Mouse (Mus musculus): ENCODE data around the gene Dagla. TPM values are rescaled to one million over a fixed set of nuclear protein-coding genes. Genes with fewer than 3 reads are reported as not detected.
A peak's percentile ranks its signal among the peaks of the same experiment; 100 is the strongest.

Dagla gene
- total RNA-seq, 2 experiments from 2014 or later, result 7.2 to 8.6 TPM

DNA sequence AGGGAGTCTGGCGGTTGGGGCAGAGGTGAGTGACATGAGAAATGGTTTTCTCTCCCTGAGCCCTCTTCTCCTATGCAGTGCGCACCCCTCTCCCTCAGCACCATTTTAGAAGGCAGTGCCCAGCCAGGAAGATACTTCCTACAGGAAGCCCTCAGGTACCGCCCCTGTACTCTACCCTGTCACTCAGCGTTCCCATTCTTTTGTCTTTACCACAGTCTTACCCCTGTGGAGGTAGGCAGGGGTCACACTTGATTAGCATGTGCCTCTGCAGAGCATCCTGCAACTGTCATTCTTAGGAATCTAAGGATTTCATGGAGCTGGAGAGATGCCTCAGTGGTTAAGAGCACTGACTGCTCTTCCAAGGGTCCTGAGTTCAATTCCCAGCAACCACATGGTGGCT is 81.1 kb downstream of the Dagla start:
- DNase-seq, result no peak
- TF ChIP-seq CTCF (IDR thresholded peaks at IDR 0.05), result no peak
- Histone ChIP-seq H3K4me3 (no peak overlapping the region), H3K27ac (no peak overlapping the region)
- intact Hi-C loops (cut with DNase I), result no loop called here

DNA sequence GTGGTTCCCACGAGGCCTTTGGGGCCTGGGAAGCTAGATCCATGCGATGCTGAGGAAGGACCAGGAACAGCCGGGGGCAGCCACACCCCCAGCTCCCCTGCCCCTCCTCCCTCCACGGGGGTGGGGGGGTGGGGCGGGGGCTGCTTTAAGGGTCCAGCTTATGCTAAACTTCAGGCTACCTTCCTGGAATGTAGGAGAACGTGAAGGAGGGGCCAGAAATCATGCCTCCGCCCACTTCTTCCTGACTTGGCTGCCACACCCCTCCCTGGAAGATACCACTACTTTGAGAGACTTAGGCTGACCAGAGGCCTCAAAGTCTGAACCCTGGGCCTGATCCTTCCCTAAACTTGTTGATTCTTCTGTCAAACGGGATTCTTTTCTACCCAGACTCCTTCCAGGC is 82.0 kb downstream of the Dagla start:
- intact Hi-C loops (cut with DNase I), result no loop called here
- no peak for DNase-seq
- no peak overlapping the region for H3K27ac ChIP-seq
- H3K4me3 ChIP-seq, result no peak overlapping the region
- TF ChIP-seq CTCF (IDR thresholded peaks at IDR 0.05), result no peak

DNA sequence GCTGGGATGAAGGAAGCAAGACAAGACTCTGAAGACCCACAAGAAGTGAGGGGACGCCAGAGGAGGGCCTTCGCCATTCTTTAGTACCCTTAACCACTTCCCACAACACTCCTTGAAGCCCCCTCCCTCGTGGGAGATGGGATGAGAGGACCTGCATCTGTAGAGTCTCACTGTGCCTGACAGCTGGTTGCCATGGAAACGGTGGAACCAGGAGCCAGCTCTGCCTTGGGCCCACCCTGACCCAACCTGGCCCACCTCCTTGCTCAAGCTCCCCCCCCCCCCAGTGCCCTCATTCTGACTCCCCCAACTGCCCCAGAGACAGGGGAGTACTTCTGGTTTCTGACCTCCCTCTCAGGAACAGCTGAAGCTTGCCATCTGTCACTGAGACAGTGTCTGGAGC is 83.1 kb downstream of the Dagla start:
- no peak for TF ChIP-seq CTCF (IDR thresholded peaks at IDR 0.05)
- Histone ChIP-seq H3K4me3 (no peak overlapping the region), H3K27ac (no peak overlapping the region)
- intact Hi-C loops (cut with DNase I), result no loop called here
- no peak for DNase-seq

DNA sequence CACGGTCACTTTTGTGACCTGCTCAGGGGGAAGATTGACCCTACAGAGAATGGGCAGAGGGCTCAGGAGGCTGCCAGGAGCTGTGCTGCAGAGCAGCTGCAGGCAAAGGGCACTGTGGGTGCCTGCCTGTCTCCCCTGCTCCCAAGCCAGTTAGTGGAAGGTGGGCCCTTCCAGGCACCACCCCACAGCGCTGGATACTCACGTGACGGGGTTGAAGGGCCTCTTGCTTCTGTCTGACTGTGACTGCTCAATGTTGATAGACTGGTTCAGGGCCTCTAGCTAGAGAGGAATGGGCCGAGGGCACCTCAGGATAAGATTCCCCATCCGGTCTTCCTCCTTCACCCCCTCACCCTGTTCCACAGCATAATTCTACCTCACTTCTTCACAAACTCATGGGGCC is 85.1 kb downstream of the Dagla start:
- Histone ChIP-seq H3K4me3 (no peak overlapping the region), H3K27ac (no peak overlapping the region)
- TF ChIP-seq CTCF (IDR thresholded peaks at IDR 0.05), result no peak
- intact Hi-C loops (cut with DNase I), result no loop called here
- no peak for DNase-seq

DNA sequence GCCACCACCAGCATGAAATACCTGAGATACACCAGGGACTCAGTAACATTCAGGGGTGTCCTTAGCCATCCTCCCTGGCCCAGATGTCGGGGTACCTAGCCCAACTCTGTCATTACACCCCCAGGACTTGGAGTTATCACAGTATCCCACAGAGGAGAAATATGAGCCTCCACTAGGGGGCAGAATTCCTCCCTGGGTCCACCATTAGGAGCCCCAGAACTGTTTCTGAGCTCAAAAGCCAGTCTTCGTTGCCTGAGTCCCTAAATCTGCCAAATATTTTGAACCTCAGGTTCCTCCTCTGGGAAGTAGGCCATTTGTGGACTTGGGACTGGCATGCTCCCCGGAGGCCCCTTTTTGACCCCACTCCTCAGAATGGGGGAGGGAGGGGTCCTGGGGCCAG is 85.6 kb downstream of the Dagla start:
- intact Hi-C loops (cut with DNase I), result no loop called here
- H3K27ac ChIP-seq, result no peak overlapping the region
- peak; percentile 49 for DNase-seq
- TF ChIP-seq CTCF (IDR thresholded peaks at IDR 0.05), result peak; percentile 74
- H3K4me3 ChIP-seq, result no peak overlapping the region

DNA sequence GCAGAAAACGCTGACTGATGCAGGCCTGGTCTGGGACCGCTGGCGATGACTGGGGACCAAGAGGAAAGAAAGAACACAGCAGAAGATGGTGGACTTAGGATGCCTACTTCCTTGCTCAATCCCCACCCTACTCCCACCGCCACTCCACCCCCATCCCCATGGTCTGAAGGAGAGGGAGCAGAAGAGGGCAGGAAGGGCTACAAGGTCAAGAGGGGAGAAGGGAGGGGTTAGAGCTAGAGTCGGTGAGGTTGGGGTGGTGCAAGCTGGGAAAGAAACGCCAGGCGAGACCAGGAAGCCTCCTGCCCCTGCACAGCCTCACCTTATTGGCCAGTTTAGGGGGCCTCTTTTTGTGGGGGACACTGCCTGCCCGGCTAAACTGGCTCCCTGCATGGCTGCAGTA is 88.6 kb downstream of the Dagla start:
- H3K27ac ChIP-seq, result no peak overlapping the region
- intact Hi-C loops (cut with DNase I), result no loop called here
- TF ChIP-seq CTCF (IDR thresholded peaks at IDR 0.05), result no peak
- no peak overlapping the region for H3K4me3 ChIP-seq
- no peak for DNase-seq

DNA sequence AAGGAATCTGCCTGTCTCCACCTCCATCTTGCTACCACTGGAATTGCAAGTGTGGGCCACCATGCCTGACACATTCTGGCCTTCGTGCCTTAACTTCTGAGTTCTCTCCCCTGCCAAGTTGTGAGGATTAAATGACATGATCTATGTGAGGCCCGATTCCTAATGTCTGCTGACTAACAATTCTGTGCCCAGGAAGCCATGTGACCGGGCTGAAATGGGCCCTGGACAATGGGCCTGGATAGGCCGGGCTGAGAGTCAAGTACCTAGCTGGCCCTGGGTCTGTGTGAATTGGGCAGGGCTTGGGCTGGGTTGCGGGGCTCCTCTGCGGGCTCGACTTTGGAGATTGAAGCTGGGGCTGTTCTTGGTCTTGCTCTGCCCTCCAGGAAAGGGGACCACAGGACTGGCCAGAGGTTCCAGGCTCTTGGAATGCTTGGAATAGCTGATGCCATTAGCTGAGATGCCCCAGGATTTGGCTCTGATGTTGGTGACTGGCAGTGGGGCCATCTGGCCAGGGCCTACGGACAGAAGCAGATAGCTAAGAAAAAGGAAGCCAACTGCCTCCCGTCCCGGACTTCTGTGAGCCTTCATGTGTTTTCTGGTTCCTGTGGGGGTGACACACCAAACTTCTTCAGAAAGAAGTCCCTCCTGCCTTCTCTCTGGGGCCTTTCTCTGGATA is 90.7 kb downstream of the Dagla start:
- no peak for TF ChIP-seq CTCF (IDR thresholded peaks at IDR 0.05)

DNA sequence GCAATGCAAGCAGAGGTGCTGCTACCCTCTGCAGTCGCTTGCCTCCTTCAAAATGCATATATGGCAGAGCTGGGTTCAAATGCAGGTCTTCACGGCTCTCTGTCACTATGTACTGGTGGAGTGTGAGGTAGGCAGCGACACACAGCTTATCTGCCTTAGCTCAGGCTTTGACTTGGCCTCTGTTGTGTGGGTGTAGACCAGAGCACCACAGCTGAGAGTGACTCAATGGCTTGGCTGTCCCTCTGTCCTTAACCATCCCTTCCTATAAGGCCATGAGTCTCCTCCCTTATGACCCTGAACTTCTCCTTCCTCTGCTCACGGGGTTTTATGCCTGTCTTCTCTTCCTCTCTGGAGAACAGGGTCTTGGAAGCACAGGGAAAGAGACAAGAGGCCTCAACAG is 93.8 kb downstream of the Dagla start:
- intact Hi-C loops (cut with DNase I), result no loop called here
- TF ChIP-seq CTCF (IDR thresholded peaks at IDR 0.05), result no peak

More for the DNA sequence above, 90.7 kb downstream of the Dagla start:
- peak; percentile 40 for DNase-seq
- Histone ChIP-seq H3K4me3 (no peak overlapping the region), H3K27ac (no peak overlapping the region)
- intact Hi-C loops (cut with DNase I), result no loop called here

DNA sequence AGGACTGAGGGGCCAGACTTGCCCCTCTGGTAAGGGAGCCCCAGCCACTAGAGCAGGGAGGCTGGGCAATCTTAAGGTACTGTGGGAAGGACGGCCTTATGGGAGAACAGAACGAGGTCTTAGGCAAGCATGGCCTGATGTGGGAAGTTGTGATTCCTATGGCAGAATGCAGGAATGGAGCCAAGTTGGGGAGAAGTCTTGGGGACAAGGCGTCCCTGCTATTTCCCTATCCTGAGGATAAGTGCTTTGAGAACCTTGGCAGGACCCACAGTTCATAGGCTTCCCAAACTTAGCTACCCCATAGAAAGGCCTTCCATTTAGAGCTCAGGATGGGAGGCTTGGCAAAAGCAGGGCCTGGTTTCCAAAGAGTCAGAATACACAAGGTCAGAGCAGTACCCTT is 95.8 kb downstream of the Dagla start:
- Histone ChIP-seq H3K27ac (no peak overlapping the region), H3K4me3 (no peak overlapping the region)
- intact Hi-C loops (cut with DNase I), result loop anchor here (5.0 kb wide), 1 partner anchor 292 kb away; no protein-coding TSS in a partner anchor
- no peak for TF ChIP-seq CTCF (IDR thresholded peaks at IDR 0.05)
- DNase-seq, result no peak

More for the DNA sequence above, 93.8 kb downstream of the Dagla start:
- no peak overlapping the region for H3K27ac ChIP-seq
- no peak overlapping the region for H3K4me3 ChIP-seq
- no peak for DNase-seq

DNA sequence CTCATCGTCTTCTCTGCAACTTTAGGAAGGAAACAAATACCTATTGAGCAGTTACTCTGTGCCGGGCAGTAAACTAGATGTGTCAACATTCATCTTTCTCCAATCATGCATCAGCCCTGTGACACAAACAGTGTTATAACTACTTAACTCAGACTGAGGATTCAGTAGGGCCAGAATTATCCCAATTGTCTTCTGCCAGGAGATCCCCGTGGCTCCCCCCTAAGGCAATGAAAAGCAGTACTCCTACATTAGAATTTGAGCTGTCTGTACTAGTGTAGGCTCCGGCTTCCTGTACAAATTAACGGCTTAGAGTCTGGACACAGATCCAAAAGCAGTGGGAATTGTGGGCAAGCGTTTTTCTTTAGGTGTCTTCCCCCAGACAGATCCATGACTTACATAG is 99.6 kb downstream of the Dagla start:
- intact Hi-C loops (cut with DNase I), result loop anchor here (5.0 kb wide), 1 partner anchor 288 kb away; no protein-coding TSS in a partner anchor

DNA sequence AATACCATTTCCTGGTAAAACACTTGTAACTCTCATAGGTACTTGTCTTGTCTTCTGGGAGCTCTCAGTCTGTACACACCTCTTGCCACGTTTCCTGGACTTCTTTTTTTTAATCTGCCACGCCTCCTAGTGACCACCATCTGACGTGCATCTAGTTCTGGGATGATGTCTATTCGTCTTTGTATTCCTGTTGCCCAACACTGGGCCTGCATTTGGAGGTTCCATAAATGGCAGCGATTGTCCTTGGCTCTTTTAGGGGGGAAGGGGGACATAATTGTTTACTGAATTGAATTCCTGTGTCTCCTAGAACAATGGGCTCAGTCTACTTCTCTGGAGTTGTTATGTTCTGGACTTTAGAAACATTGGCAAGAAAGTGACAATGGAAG is 100.1 kb downstream of the Dagla start:
- peak overlapping the region; percentile 85 for H3K4me3 ChIP-seq
- DNase-seq, result no peak
- TF ChIP-seq CTCF (IDR thresholded peaks at IDR 0.05), result peak; percentile 46
- H3K27ac ChIP-seq, result peak overlapping the region; percentile 97
- intact Hi-C loops (cut with DNase I), result loop anchor here (5.0 kb wide), 1 partner anchor 287 kb away; no protein-coding TSS in a partner anchor

More for the DNA sequence above, 99.6 kb downstream of the Dagla start:
- H3K4me3 ChIP-seq, result peak overlapping the region; percentile 85
- no peak for DNase-seq
- H3K27ac ChIP-seq, result peak overlapping the region; percentile 97; the same call in 1 of the 2 replicates
- TF ChIP-seq CTCF (IDR thresholded peaks at IDR 0.05), result no peak

DNA sequence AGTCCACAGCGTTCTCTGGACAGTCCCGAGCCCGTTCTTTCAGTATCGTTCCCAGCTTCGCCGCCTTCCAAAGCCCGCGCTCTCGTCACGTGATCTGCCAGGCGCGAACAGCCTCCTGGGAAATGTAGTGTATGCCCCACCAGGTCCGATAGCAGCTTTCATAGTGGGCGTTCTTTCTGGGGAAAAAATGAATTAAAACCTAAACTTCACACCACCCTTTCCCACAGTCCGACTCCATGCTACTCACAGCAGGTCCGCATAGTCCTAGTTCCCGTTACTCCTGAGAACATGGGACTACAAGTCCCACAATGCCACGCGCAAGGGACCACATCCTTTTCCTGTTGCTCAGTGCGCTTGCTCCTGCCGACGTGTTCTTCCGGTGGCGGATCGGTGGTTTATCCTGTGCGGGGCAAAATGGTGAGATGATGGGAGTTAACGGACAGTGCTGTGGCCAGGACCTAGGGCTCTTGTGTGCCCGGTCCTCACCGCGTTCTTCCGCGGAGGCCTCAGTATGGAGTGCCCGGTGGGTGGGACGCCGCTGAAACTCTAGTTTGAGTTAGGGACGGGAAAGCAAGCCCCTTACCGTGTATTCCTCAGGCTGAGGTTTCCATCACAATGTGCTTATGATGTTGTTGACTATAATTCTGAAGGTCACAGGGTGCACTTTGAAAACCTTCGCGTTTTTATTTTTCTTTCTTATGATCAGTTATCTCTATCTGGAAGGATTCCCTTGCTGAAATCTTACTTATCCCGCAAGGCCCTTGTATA is 100.6 kb downstream of the Dagla start, which contains the start of the genes Tmem258 and Fen1:
TSS of gene Tmem258 (plus strand) at position 167 of the 768 bp plus-strand sequence.
TSS of gene Fen1 (minus strand) at position 322 of the 768 bp plus-strand sequence.
- peak within 1 kb of the TSS; percentile 85 for H3K4me3 ChIP-seq
- DNase-seq, result peak; percentile 91
- H3K27ac ChIP-seq, result peak within 1 kb of the TSS; percentile 97
- no peak for TF ChIP-seq CTCF (IDR thresholded peaks at IDR 0.05)
- intact Hi-C loops (cut with DNase I), result no loop called here

DNA sequence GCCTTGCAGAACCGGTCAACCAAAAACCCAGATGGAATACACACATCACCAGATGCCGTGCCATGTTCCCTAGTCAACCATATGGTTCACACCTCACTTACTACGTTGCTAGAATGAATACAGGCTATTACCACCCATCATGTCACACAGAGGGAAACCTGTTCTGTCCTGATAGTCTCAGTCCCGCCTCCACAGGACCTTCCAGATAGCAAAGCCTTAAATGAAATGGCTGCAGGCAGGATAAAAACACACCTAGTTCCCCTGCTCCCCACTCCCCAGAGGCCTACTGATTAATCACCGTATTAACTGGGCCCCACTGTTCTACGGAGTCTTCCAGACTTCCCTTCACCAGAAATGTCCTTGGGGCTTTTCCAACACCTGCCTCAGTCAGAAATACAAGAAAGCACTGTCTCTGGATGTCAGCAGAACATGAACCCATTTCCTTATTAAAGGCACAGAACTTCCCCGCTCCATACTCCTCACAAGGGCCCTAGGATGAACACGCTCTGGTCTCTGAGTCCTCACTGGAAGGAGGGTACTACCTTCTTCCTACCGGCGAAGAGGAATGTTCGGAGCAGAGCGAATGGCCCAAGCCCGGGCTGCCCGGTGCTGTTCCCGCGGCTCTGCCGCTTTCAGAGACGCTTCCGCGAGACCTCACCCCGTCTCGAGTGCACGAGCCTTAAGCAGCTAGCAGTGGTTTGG is 101.4 kb downstream of the Dagla start:
- intact Hi-C loops (cut with DNase I), result no loop called here
- Histone ChIP-seq H3K4me3 (peak overlapping the region; percentile 85), H3K27ac (peak overlapping the region; percentile 97)
- TF ChIP-seq CTCF (IDR thresholded peaks at IDR 0.05), result no peak
- no peak for DNase-seq

All from gastrocnemius, adult 2 months (tissue).